Mouse (Mus musculus) neural tube, embryonic 15.5 days (tissue): ENCODE data around the gene Tnfrsf1b. TPM values are rescaled to one million over a fixed set of nuclear protein-coding genes. Genes with fewer than 3 reads are reported as not detected.

Experiments used
- ATAC-seq: fragments of 200-750 bp; cut with Nextera tagmentation; 2 replicates; pipeline ENCODE4 v1.8.0; 2017; ENCODE audit warnings: mild to moderate bottlenecking, moderate TSS enrichment, moderate library complexity; ENCODE audit not compliant: low FRiP score
- H3K27ac ChIP-seq: fragments of 300-500 bp; sonication (generic); replicated peaks from 2 replicates; pipeline ENCODE4 v1.5.1; 2015; ENCODE audit warnings: mild to moderate bottlenecking, inconsistent platforms
- H3K27me3 ChIP-seq: fragments of 300-500 bp; sonication (generic); replicated peaks from 2 replicates; pipeline ENCODE4 v1.6.1; 2015; ENCODE audit warnings: inconsistent platforms
- H3K36me3 ChIP-seq: fragments of 300-500 bp; sonication (generic); 2 replicates; pipeline ENCODE4 v1.6.1; 2015; ENCODE audit warnings: inconsistent platforms
- H3K4me1 ChIP-seq: fragments of 300-500 bp; sonication (generic); 2 replicates; pipeline ENCODE4 v1.6.1; 2015; ENCODE audit warnings: inconsistent platforms
- H3K4me2 ChIP-seq: fragments of 300-500 bp; sonication (generic); 2 replicates; pipeline ENCODE4 v1.6.1; 2015; ENCODE audit warnings: inconsistent platforms, mild to moderate bottlenecking, moderate library complexity
- H3K4me3 ChIP-seq: fragments of 300-500 bp; sonication (generic); replicated peaks from 2 replicates; pipeline ENCODE4 v1.5.1; 2015; ENCODE audit warnings: mild to moderate bottlenecking, inconsistent platforms
- H3K9ac ChIP-seq: fragments of 300-500 bp; sonication (generic); replicated peaks from 2 replicates; pipeline ENCODE4 v1.6.1; 2015; ENCODE audit warnings: mild to moderate bottlenecking, inconsistent platforms
- H3K9me3 ChIP-seq: fragments of 300-500 bp; sonication (generic); replicated peaks from 2 replicates; pipeline ENCODE4 v1.6.1; 2016; ENCODE audit warnings: inconsistent platforms
- WGBS: fragments of 180-500 bp; shearing (Covaris S2); methylation state at CpG from one replicate; pipeline ENCODE4 v1.1.7; 2015; ENCODE audit warnings: mixed read lengths; 5-methylcytosine and 5-hydroxymethylcytosine counted together
- polyA plus RNA-seq: library from polyadenylated mRNA; unstranded; fragments of >200 nt; fragmentation: Nextera tagmentation; extraction: Ambion mirVana; gene quantifications from 2 replicates; pipeline ENCODE4 v1.2.1, GENCODE M21; 2015

The Tnfrsf1b gene
- polyA plus RNA-seq, 1 experiment from 2014 or later, result 4.5 TPM

DNA sequence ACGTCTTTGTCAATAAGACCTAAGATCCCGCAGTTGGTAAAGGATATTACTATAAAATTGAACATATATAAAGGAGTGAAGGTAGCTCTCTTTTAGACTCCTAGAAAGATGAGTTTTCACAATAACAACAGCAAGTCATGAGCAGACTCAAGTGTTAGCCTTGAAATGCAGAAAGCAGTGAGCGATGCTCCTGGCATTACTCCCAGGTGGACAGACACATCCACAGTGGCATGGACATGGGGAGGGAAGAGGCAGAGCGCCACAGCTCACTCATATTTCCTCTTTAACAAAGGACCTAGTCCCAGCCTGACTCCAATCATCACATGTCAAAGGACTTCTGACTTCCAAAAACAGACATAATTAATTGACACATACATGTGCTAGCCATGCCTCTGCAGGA lies 82.6 kb downstream of the Tnfrsf1b start:
- ATAC-seq, result no peak
- no peak overlapping the region for H3K9ac ChIP-seq
- H3K9me3 ChIP-seq, result no peaks in the 10 kb centered on the region
- no peaks in the 10 kb centered on the region for H3K4me1 ChIP-seq
- H3K36me3 ChIP-seq, result peaks cover 90% of the 10 kb centered on the region
- H3K4me3 ChIP-seq, result no peak overlapping the region
- no peak overlapping the region for H3K27ac ChIP-seq
- H3K4me2 ChIP-seq, result no peak overlapping the region
- H3K27me3 ChIP-seq, result no peaks in the 10 kb centered on the region
- WGBS, result 97% methylated on average over 4 of the region's 4 CpGs

Other genes starting within 250 kb of the Tnfrsf1b start
- gene Vps13d, start 51.9 kb downstream of the Tnfrsf1b start, polyA plus RNA-seq, result 7.8 and 8.3 TPM in 2 replicates
- gene Tnfrsf8, start 68.3 kb upstream of the Tnfrsf1b start, polyA plus RNA-seq, result 0.14 and 2.7 TPM in 2 replicates